Mouse (Mus musculus): ENCODE measurements around the gene Ppp1r3c. TPM values are rescaled to one million over a fixed set of nuclear protein-coding genes. Genes with fewer than 3 reads are reported as not detected.

The Ppp1r3c gene
- polyA plus RNA-seq, 1 experiment = not detected

DNA sequence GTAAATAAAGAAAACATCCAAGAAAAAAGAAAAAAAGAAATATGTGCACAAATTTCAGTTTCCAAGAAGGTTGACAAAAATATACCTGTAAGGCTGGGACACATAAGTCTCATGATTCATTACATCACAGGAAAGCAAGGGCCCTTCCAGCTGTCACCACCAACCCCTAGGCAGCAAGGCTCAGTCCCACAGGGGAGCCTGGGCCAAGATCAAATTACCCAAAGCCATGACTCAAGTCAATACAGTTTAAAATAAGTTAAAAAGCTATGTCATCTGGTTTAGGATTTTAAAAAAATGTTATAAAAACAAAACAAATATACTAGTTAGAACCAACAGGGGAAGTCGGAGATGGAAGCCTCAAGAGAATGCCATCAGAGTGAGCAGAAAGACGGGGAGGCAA lies 45.2 kb downstream of the Ppp1r3c start:
- TF ChIP-seq GATA1 (IDR thresholded peaks at IDR 0.05; ENCODE audit: low read length) (no peak), TAL1 (IDR thresholded peaks at IDR 0.05; ENCODE audit: low read length) (no peak)
- H3K9me3 ChIP-seq (ENCODE audit: control insufficient read depth, low read length) = no peaks in the 10 kb centered on the region
- no peaks in the 10 kb centered on the region for H3K36me3 ChIP-seq (ENCODE audit: control insufficient read depth)
- no peaks in the 10 kb centered on the region for H3K27me3 ChIP-seq (ENCODE audit: control insufficient read depth)
- no peak overlapping the region for H3K4me3 ChIP-seq (replicated peaks)
- no peaks in the 10 kb centered on the region for H3K4me1 ChIP-seq (ENCODE audit: control insufficient read depth)

DNA sequence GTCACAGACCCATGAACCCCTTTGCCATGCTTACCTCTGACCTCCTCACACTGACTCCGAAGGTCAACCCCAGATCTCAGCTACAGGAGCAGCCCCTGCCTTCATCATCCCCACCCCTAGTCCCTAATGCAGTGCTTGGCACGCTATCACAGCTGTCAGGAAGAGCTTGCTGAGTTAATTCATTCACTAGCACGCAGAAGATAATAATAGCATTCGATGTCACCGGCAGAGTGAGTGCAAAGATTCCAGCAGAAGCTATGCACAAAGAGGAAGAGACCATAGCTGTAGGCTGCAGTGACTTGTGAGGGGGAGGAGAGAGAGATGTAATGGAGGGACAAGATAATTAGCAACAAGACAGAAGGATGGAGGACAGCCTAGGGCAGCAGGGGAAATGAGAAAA lies 47.2 kb downstream of the Ppp1r3c start:
- Histone ChIP-seq H3K9me3 (ENCODE audit: control insufficient read depth, low read length) (no peaks in the 10 kb centered on the region), H3K4me1 (ENCODE audit: control insufficient read depth) (no peaks in the 10 kb centered on the region), H3K27me3 (ENCODE audit: control insufficient read depth) (no peaks in the 10 kb centered on the region), H3K36me3 (ENCODE audit: control insufficient read depth) (no peaks in the 10 kb centered on the region), H3K4me3 (replicated peaks) (no peak overlapping the region)
- TF ChIP-seq TAL1 (IDR thresholded peaks at IDR 0.05; ENCODE audit: low read length) = no peak
- TF ChIP-seq GATA1 (IDR thresholded peaks at IDR 0.05; ENCODE audit: low read length) = no peak

DNA sequence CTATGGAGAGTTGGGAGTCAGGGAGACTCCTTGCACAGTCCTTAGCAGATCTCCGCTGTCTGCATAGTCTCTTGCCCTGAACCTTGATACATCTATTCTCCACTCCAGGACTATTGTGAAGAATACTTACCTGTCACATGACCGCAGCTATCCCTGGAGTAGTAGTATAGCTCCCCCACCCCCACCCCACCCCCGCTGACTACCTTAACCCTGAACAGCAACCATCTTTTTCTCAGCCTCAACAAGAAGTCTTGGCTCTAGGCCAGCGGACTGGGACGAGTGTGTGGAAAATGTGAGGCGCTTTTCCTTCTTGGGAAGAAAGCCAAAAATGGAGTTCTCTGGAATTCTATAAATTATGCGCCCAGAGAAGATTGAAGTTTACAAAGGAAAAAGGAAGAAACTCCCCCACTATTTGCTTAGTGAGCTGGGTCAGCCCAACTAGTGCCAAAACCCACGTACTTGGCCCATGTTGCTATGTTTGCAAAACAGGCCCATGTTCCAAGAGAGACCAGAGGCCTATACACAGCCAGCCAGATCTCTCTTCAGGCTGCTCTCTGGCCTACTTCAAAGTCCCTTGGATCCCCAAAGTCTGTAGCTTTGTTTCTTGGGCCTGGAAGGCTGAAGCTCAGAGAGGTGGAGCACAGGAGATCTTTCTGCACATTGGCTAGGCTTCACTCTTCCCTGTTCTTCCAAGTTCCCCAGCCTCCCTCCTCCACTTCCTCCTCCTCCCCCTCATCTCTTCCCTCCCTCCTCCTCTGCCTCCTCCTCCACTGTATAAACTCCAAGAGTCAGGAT lies 48.4 kb downstream of the Ppp1r3c start:
- no peaks in the 10 kb centered on the region for H3K36me3 ChIP-seq (ENCODE audit: control insufficient read depth)
- H3K27me3 ChIP-seq (ENCODE audit: control insufficient read depth) = no peaks in the 10 kb centered on the region
- H3K9me3 ChIP-seq (ENCODE audit: control insufficient read depth, low read length) = no peaks in the 10 kb centered on the region
- TF ChIP-seq GATA1 (IDR thresholded peaks at IDR 0.05; ENCODE audit: low read length) = no peak
- no peak for TF ChIP-seq TAL1 (IDR thresholded peaks at IDR 0.05; ENCODE audit: low read length)
- no peak overlapping the region for H3K4me3 ChIP-seq (replicated peaks)
- H3K4me1 ChIP-seq (ENCODE audit: control insufficient read depth) = no peaks in the 10 kb centered on the region

DNA sequence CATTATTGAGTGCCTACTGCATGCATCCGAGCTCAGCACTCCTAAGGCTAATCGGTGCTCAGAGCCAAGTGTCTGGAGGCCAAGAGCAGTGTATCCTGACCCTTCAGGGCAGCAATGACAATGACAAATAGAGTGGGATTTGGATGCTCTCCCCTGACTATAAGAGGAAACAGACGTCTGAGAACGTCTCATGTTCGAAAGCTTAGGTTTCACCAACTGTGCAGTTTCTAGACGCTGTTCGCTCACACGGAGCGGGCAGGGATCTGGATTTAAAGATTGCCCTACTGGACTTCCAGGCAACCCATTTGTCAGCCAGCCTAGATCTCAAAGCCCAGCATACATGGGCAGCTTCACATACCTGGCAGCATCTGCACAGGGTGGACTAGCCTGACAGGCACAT lies 49.4 kb downstream of the Ppp1r3c start:
- no peaks in the 10 kb centered on the region for H3K4me1 ChIP-seq (ENCODE audit: control insufficient read depth)
- no peaks in the 10 kb centered on the region for H3K36me3 ChIP-seq (ENCODE audit: control insufficient read depth)
- H3K9me3 ChIP-seq (ENCODE audit: control insufficient read depth, low read length) = no peaks in the 10 kb centered on the region
- H3K27me3 ChIP-seq (ENCODE audit: control insufficient read depth) = no peaks in the 10 kb centered on the region
- TF ChIP-seq GATA1 (IDR thresholded peaks at IDR 0.05; ENCODE audit: low read length) = no peak
- no peak for TF ChIP-seq TAL1 (IDR thresholded peaks at IDR 0.05; ENCODE audit: low read length)
- H3K4me3 ChIP-seq (replicated peaks) = no peak overlapping the region

DNA sequence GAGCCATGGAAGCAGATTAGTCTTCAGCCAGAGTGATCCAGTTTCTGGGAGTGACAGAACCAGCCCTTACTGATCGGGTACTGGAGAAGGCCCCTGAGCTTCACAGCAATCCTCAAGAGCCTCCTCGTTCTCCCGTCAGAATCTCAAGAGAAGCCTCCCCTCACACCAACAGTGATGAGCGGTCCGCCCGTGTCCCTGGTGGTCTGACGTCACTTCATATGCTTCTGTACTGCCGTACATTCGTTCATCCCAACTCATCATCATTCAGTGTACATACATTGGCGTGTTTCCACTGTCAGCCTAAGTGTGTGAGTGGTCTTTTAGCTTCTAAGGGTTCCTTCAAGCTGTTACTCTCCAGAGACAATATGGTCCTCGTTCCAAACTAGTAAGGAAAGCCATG lies 50.4 kb downstream of the Ppp1r3c start:
- no peaks in the 10 kb centered on the region for H3K27me3 ChIP-seq (ENCODE audit: control insufficient read depth)
- no peak overlapping the region for H3K4me3 ChIP-seq (replicated peaks)
- H3K9me3 ChIP-seq (ENCODE audit: control insufficient read depth, low read length) = no peaks in the 10 kb centered on the region
- TF ChIP-seq GATA1 (IDR thresholded peaks at IDR 0.05; ENCODE audit: low read length) = no peak
- no peak for TF ChIP-seq TAL1 (IDR thresholded peaks at IDR 0.05; ENCODE audit: low read length)
- no peaks in the 10 kb centered on the region for H3K36me3 ChIP-seq (ENCODE audit: control insufficient read depth)
- no peaks in the 10 kb centered on the region for H3K4me1 ChIP-seq (ENCODE audit: control insufficient read depth)

DNA sequence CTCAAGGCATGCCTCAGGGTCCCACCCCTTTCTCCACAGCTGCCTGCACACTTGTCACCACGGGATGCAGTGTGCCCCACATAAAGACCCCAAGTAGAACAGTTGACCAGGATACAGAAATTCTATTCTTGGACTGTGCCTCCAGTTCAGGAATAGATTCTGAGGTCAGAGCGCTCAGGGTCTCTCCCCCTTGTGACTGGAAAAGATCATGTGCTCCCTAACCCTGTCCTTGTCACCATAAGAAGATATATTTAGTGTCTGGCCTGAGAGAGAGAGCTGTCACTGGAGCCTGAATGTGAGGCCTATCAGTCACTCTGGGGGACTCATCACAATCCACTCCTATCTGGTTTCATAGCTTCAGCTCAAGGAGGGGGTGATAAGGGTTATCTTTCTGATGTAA lies 53.9 kb downstream of the Ppp1r3c start:
- H3K4me3 ChIP-seq (replicated peaks) = no peak overlapping the region
- TF ChIP-seq GATA1 (IDR thresholded peaks at IDR 0.05; ENCODE audit: low read length) = no peak
- TF ChIP-seq TAL1 (IDR thresholded peaks at IDR 0.05; ENCODE audit: low read length) = no peak
- H3K36me3 ChIP-seq (ENCODE audit: control insufficient read depth) = no peaks in the 10 kb centered on the region

More for the DNA sequence above, 53.9 kb downstream of the Ppp1r3c start:
- no peaks in the 10 kb centered on the region for H3K9me3 ChIP-seq (ENCODE audit: control insufficient read depth, low read length)
- no peaks in the 10 kb centered on the region for H3K27me3 ChIP-seq (ENCODE audit: control insufficient read depth)
- H3K4me1 ChIP-seq (ENCODE audit: control insufficient read depth) = no peaks in the 10 kb centered on the region

Other genes starting within 250 kb of the Ppp1r3c start
- gene Hectd2, start 182.0 kb downstream of the Ppp1r3c start, polyA plus RNA-seq (2012) = 0.01 TPM in 1 of 2 replicates, not detected in the other
- gene Tnks2, start 97.6 kb upstream of the Ppp1r3c start, polyA plus RNA-seq (2012) = 0.12 and 0.34 TPM in 2 replicates
- gene Fgfbp3, start 183.0 kb upstream of the Ppp1r3c start, polyA plus RNA-seq (2012) = 0.16 and 0.17 TPM in 2 replicates
- gene Btaf1, start 189.4 kb upstream of the Ppp1r3c start, polyA plus RNA-seq (2012) = 0.10 TPM in 2 replicates